Mouse (Mus musculus) hindbrain, embryonic 11.5 days (tissue): ENCODE measurements around the gene Wasf2. TPM values are rescaled to one million over a fixed set of nuclear protein-coding genes. Genes with fewer than 3 reads are reported as not detected.

Source experiments
- ATAC-seq: fragments of 200-750 bp; cut with Nextera tagmentation; 2 replicates; pipeline ENCODE4 v1.8.0; 2017; ENCODE audit warnings: mild to moderate bottlenecking, moderate TSS enrichment, moderate library complexity; ENCODE audit not compliant: low FRiP score
- DNase-seq: peaks from one replicate; pipeline ENCODE4 v3.0.0-alpha.2; 2015; ENCODE audit warnings: low spot score
- H3K27ac ChIP-seq: fragments of 300-500 bp; sonication (generic); 2 replicates; pipeline ENCODE4 v1.5.1; 2014; ENCODE audit warnings: mild to moderate bottlenecking, low read depth, low read length
- H3K27me3 ChIP-seq: fragments of 300-500 bp; sonication (generic); 2 replicates; pipeline ENCODE4 v1.6.1; 2014; ENCODE audit warnings: mild to moderate bottlenecking, low read length, moderate library complexity, mixed read lengths; ENCODE audit not compliant: control insufficient read depth, insufficient read depth
- H3K36me3 ChIP-seq: fragments of 300-500 bp; sonication (generic); 2 replicates; pipeline ENCODE4 v1.6.1; 2014; ENCODE audit warnings: mild to moderate bottlenecking, low read length, moderate library complexity, mixed read lengths; ENCODE audit not compliant: control insufficient read depth, insufficient read depth
- H3K4me1 ChIP-seq: fragments of 300-500 bp; sonication (generic); replicated peaks from 2 replicates; pipeline ENCODE4 v1.6.1; 2014; ENCODE audit warnings: low read length, mixed read lengths; ENCODE audit not compliant: control insufficient read depth, insufficient read depth
- H3K4me2 ChIP-seq: fragments of 300-500 bp; sonication (generic); replicated peaks from 2 replicates; pipeline ENCODE4 v1.6.1; 2014; ENCODE audit warnings: mild to moderate bottlenecking, low read depth, low read length
- H3K4me3 ChIP-seq: fragments of 300-500 bp; sonication (generic); 2 replicates; pipeline ENCODE4 v1.5.1; 2014; ENCODE audit warnings: low read depth, low read length
- H3K9ac ChIP-seq: fragments of 300-500 bp; sonication (generic); 2 replicates; pipeline ENCODE4 v1.6.1; 2014; ENCODE audit warnings: low read depth, low read length
- H3K9me3 ChIP-seq: fragments of 300-500 bp; sonication (generic); 2 replicates; pipeline ENCODE4 v1.6.1; 2016; ENCODE audit warnings: low read length; ENCODE audit not compliant: control insufficient read depth
- WGBS: fragments of 180-500 bp; shearing (Covaris S2); extraction: QIAGEN DNeasy Blood & Tissue Kit; methylation state at CpG from one replicate; pipeline ENCODE4 v1.1.7; 2014; 5-methylcytosine and 5-hydroxymethylcytosine counted together
- polyA plus RNA-seq: library from polyadenylated mRNA; unstranded; fragments of >200 nt; fragmentation: Nextera tagmentation; extraction: Ambion mirVana; gene quantifications from 2 replicates; pipeline ENCODE4 v1.2.1, GENCODE M21; 2014

The Wasf2 gene
- polyA plus RNA-seq, 1 experiment from 2014 or later: 58.4 TPM

DNA sequence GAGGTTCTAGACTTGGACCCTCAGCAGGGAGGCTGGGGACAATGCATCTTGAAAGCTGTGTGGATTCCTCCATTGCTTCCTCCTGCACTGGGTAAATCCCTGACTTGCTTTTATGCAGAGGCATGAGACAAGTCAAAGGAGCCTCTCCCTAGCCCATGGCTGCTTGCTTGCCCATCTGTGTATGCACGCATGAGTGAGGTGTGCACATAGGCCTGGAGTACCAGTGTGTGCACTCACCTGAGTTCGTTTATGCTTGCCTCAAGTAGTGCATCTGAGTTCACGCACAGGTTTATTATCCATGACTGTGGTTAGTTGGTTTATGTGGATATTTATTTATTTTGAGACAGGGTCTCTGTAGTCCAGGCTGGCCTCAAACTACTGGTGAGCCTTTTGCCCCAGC is 71.9 kb downstream of the Wasf2 start:
- no peaks in the 10 kb centered on the region for H3K9me3 ChIP-seq
- H3K27me3 ChIP-seq: no peaks in the 10 kb centered on the region
- no peak overlapping the region for H3K27ac ChIP-seq
- no peak for DNase-seq
- WGBS: 89% methylated on average over 3 of the region's 3 CpGs
- ATAC-seq: no peak
- H3K36me3 ChIP-seq: no peaks in the 10 kb centered on the region
- no peak overlapping the region for H3K4me2 ChIP-seq
- H3K4me3 ChIP-seq: no peak overlapping the region
- H3K9ac ChIP-seq: no peak overlapping the region
- peaks cover 21% of the 10 kb centered on the region for H3K4me1 ChIP-seq

DNA sequence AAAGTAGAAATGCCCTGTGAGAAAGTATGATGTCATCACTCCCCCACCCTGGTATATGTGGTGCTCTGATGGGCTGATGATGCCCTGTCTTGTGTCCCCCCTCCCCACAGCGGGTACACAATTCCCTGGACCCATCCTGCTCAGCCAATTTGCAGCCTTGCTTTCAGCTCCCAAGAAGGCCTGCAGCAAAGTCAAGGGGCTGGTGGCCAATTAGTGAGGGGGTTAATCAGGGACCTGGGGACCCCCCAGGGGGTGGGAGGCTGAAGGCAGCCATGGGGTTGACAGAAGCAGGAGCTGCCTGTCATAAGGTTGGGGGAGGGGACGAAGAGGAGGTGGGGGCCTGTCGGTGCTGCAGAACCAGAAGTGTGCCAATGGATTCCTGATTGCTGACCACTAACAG is 73.3 kb downstream of the Wasf2 start:
- no peaks in the 10 kb centered on the region for H3K36me3 ChIP-seq

DNA sequence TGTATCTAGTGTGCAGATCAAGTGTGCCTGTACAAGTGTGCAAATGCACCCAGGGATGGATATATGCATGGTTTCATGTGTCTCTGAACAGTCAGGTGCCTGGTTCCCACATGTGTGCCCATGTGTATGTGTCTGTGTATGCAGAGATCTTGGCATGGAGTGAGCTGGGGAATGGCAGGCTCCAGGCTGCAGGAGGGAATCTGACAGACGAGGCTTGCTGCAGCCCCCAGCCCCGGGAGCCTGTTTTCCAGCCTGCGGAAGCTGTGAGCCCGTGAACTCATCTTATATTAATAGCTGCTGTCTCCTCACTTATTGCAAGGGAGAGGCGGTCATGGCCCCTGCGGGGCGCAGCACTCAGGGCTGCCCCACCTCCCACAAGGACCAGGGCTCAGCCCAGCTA is 74.1 kb downstream of the Wasf2 start:
- DNase-seq (no peak), ATAC-seq (no peak)
- 33% methylated on average over 7 of the region's 7 CpGs for WGBS
- peak overlapping the region; percentile 58 for H3K27ac ChIP-seq
- no peak overlapping the region for H3K4me3 ChIP-seq
- H3K4me1 ChIP-seq: peaks cover 9% of the 10 kb centered on the region
- H3K9me3 ChIP-seq: no peaks in the 10 kb centered on the region
- no peak overlapping the region for H3K9ac ChIP-seq
- H3K4me2 ChIP-seq: no peak overlapping the region
- H3K27me3 ChIP-seq: no peaks in the 10 kb centered on the region; the same call in 1 of the 2 replicates
- no peaks in the 10 kb centered on the region for H3K36me3 ChIP-seq

More for the DNA sequence above, 73.3 kb downstream of the Wasf2 start:
- no peak overlapping the region for H3K4me3 ChIP-seq
- no peak overlapping the region for H3K9ac ChIP-seq
- DNase-seq (no peak), ATAC-seq (no peak)
- WGBS: 58% methylated on average over 3 of the region's 3 CpGs
- H3K27me3 ChIP-seq: no peaks in the 10 kb centered on the region; the same call in 1 of the 2 replicates
- H3K4me2 ChIP-seq: no peak overlapping the region
- H3K4me1 ChIP-seq: peaks cover 13% of the 10 kb centered on the region
- H3K9me3 ChIP-seq: no peaks in the 10 kb centered on the region
- no peak overlapping the region for H3K27ac ChIP-seq

DNA sequence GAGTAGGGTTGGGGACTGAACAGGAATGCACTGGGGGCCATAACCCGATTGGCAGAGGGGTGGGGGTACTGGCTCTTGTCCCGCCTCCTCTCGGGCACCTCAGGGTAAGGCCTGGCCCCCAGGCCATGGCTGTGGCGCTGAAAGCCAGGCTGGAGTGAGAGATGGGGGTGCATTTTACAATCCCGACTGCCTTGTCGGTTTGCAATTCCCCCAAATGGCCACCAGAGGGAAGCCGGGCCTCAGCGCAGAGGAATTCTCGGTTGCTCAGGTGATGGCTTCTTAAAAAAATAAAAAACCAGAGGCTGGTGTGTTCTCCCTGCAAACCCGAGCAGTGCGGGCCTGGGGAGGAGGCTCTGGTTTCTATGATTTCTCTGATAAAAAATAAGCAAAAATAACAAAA is 79.1 kb downstream of the Wasf2 start:
- ATAC-seq: no peak
- peak; percentile 78 for DNase-seq
- Histone ChIP-seq H3K9ac (no peak overlapping the region), H3K36me3 (no peaks in the 10 kb centered on the region), H3K4me2 (no peak overlapping the region; the same call in 1 of the 2 replicates), H3K9me3 (no peaks in the 10 kb centered on the region), H3K4me1 (peaks cover 7% of the 10 kb centered on the region; the same call in 1 of the 2 replicates), H3K27ac (no peak overlapping the region), H3K4me3 (no peak overlapping the region), H3K27me3 (peaks cover 28% of the 10 kb centered on the region)
- 6% methylated on average over 11 of the region's 11 CpGs for WGBS

DNA sequence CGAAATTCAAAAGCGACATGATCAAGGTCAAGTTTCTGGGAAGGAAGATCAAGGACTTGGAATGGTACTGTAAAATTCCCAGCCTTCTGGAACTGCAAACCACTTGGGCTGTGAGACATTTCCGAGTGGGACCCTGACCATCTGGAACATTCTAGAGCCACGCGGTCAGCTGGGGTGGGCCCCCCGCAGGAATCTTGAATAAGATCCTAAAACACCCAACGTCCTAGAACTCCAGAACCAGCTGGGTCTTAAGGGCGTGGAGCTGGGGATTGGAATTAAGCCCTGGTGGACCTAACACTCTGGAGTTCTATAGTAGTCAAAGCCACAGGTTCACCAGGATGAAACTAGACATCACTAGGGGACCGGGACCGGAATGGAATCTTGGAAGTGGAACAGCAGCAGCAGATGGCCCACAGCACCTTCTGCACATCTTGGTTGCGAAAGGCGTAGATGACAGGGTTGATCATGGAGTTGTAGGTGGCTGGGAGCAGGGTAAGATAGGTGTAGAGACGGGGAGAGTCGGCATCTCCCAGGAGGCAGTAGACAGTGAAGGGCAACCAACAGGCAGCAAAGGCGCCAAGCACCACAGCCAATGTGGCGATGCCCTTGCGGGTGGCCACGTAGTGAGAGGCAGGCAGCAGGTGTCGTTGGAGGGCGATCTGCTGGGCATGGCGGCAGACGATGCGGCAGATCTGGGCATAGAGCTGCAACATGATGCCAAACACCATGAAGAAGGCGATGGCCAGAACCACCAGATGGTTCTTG is 79.9 kb downstream of the Wasf2 start:
- Histone ChIP-seq H3K4me1 (peaks cover 7% of the 10 kb centered on the region; the same call in 1 of the 2 replicates), H3K36me3 (no peaks in the 10 kb centered on the region), H3K4me3 (no peak overlapping the region), H3K27ac (no peak overlapping the region), H3K9ac (no peak overlapping the region), H3K4me2 (no peak overlapping the region), H3K9me3 (no peaks in the 10 kb centered on the region), H3K27me3 (peaks cover 29% of the 10 kb centered on the region)
- ATAC-seq: no peak
- WGBS: 93% methylated on average over 24 of the region's 24 CpGs
- no peak for DNase-seq

DNA sequence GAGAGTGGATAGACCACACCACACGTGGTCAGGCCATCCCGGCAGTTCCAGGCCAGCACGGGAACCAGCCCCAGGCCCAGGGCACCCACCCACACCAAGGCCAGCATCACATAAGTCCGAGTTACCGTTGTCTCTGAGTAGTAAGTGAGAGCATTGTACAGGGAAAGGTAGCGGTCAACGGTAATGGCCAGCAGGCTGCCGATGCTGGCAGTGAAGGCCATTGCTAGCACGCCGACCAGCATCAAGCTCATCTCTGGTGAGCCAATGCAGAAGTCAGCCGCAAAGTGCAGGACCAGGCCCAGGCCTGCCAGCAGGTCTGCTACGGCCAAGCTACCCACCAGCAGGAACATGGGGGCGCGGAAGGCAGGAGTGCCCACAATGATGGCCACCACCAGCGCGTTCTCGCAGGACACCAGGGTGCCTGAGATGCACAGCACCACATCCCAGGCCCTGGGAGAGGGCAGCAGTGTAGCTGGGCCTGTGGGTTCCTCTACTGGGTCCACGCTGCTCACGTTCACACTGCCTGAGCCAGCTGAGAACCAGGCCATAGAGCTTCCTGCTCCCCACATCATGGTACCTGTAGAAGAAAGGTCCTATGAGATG is 80.6 kb downstream of the Wasf2 start:
- ATAC-seq (no peak), DNase-seq (no peak)
- no peak overlapping the region for H3K27ac ChIP-seq
- peaks cover 29% of the 10 kb centered on the region for H3K27me3 ChIP-seq
- H3K36me3 ChIP-seq: no peaks in the 10 kb centered on the region
- H3K4me1 ChIP-seq: peaks cover 7% of the 10 kb centered on the region; the same call in 1 of the 2 replicates
- H3K9ac ChIP-seq: no peak overlapping the region
- 89% methylated on average over 19 of the region's 19 CpGs for WGBS
- H3K4me3 ChIP-seq: no peak overlapping the region
- no peaks in the 10 kb centered on the region for H3K9me3 ChIP-seq
- no peak overlapping the region for H3K4me2 ChIP-seq

DNA sequence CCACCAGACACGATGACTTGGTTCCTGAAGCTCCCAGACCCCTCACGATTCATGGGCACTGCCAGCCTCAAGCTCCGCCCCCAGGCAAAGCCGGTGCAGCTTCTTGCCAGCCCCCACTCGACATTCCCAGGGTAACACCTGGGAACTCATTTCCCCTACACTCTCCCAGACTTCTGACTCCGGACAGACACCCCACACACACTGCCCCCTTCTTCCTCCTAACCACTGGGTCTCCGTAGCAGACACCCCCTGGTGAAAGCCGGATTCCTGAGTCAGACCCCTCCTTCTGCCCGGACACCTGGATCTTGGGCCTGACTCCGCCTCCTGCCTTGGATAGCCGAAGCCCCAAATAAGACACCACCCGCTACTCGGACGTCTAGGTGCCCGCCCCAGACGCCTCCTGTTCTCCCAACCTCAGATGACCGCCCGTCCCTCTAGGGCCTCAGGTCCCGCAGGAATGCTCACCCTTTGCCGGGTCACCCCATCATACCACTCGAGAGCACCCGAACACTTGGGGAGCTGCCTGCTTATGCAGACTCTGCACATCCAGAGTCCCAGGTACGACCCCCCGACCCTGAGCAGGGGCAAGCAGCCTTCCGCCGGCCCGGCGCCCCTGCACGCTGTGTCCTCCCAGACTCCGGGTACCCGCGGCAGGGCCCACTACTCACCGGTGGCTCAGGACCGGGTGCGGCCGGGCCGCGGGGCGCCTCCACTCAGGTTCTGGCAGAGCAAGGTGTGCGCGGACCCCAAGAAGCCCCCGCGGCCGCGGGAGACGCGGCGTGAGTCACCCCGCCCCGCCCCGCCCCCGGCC is 81.7 kb downstream of the Wasf2 start, which contains the start of the genes Cd164l2 and Gpr3:
TSS of gene Cd164l2 (plus strand) at position 381 of the 811 bp plus-strand sequence.
TSS of gene Gpr3 (minus strand) at position 786 of the 811 bp plus-strand sequence.
- H3K9ac ChIP-seq: peak within 1 kb of the TSS; percentile 46

DNA sequence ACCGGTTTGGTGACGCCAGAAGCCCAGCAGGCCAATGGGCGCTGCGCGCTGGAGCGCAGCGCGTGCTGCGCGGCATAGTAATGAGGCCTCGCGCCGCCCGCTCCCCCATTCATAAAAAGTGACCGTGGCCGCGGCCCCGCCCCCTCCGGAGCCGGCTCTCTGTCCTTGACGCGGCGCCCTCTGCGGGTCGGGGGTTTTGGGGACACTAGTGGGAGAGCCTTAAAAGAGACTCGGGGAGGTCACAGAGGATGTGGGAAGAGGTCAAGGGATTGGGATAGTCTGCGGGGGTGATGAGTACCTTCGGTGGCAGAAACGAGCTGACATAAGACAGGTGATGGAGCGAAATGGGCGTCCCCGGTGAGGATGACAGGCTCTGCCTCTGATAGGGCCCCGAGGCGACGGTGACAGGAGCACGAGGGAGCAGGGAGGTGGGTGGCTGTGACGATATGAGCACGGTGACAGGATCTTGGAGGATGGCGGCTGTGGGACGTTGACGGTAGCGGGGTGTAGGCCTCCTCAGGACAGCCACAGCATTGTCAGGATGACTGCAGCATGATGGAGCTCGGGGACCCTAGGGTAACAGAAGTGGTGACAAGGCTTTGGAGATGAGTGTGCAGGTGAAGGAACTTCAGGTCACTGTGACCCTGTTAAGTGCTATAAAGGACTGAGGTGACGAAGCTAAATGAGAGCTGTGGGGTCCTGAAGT is 82.4 kb downstream of the Wasf2 start:
- peaks cover 7% of the 10 kb centered on the region; the same call in 1 of the 2 replicates for H3K4me1 ChIP-seq
- no peak overlapping the region for H3K27ac ChIP-seq
- H3K4me3 ChIP-seq: peak overlapping the region; percentile 61
- no peak overlapping the region for H3K9ac ChIP-seq
- H3K4me2 ChIP-seq: peak overlapping the region; percentile 97
- H3K9me3 ChIP-seq: no peaks in the 10 kb centered on the region
- no peaks in the 10 kb centered on the region for H3K36me3 ChIP-seq
- peak; percentile 92 for ATAC-seq
- DNase-seq: peak; percentile 86
- H3K27me3 ChIP-seq: peaks cover 29% of the 10 kb centered on the region
- WGBS: 3% methylated on average over 40 of the region's 44 CpGs

More for the DNA sequence above, 81.7 kb downstream of the Wasf2 start, which contains the start of the genes Cd164l2 and Gpr3:
- Histone ChIP-seq H3K9me3 (no peaks in the 10 kb centered on the region), H3K4me3 (peak within 1 kb of the TSS; percentile 61), H3K36me3 (no peaks in the 10 kb centered on the region), H3K4me1 (peaks cover 7% of the 10 kb centered on the region; the same call in 1 of the 2 replicates), H3K27ac (no peak within 1 kb of the TSS), H3K27me3 (peaks cover 29% of the 10 kb centered on the region), H3K4me2 (peak within 1 kb of the TSS; percentile 97)
- DNase-seq: no peak
- ATAC-seq: peak; percentile 74
- 2% methylated on average over 50 of the region's 52 CpGs for WGBS
